Mouse (Mus musculus): ENCODE results near the gene Lce1h.

Lce1h gene

DNA sequence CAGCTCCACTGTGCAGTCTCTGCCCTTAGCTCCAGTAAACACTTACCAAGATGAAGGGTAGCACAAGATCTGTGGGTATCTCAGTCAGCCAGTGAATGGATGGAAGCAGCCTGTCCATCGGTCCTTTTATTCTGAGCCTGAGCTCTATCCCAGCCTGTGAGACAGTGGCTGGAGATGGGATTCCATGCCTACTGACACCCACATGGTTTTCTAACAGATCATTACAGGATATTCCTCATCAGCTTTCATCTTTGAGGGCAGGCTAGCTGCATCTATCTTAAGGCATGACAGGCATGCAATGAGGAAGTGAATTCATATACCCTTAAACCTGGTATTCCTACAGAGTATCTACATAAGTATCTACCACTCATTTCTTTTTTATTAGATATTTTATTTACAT lies at the start of gene Lce1h:
Gene Lce1h, minus strand, starts transcription at position 101 of the 400 bp plus-strand sequence.
- no peak for DNase-seq

DNA sequence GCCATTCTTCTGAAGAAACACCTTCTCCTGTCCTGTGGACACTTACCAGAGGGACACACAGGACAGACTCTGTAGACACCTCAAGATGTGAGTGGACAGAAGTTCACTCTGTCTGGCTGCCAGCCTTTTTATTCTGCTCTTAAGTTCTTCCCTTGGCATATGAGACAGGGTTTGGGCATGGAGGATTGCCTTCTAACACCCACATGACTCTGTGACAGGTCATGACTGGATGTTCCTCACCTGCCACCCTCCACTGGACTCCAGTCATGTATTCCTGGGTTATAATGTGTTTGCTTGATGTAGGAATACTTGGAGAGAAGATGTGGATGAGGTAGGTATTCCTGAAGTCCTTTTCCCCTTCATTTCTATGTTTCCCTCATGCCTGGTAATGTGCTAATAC lies 42.9 kb upstream of the Lce1h start, which contains the start of gene Lce1k:
Gene Lce1k, minus strand, starts transcription at position 101 of the 400 bp plus-strand sequence.
- no peak for DNase-seq

DNA sequence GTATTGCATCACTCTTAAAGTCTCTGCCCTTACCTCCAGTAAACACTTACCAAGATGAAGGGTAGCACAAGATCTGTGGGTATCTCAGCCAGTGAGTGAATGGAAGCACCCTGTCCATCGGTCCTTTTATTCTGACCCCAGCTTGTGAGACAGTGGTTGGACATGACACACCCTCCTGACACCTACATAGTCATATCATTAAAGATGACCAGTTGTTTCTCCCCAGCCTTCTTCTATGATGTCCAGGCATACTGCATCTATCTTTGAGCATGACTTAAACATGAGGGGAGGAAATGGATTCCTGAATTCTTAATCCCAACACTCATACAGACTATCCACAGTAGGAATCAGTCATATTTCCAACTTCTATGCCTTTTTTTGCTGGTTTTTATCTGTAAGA lies 25.5 kb upstream of the Lce1h start, which contains the start of gene Lce1j:
Gene Lce1j, minus strand, starts transcription at position 101 of the 400 bp plus-strand sequence.
- DNase-seq = no peak

DNA sequence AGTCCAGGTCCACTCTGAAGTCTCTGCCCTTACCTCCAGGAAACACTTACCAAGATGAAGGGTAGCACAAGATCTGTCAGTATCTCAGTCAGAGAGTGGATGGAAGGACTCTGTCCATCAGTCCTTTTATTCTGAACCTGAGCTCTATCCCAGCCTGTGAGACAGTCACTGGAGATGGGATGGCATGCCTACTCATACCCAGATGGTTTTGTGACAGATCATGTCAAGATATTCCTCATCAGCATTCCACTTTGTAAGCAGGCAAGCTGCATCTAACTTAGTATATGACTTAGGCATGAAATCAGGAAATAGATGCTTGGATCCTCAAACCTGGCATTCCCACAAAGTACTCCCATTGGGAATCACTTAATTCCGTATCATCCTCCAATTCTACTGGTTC lies 13.9 kb upstream of the Lce1h start, which contains the start of gene Lce1i:
Gene Lce1i, minus strand, starts transcription at position 101 of the 400 bp plus-strand sequence.
- DNase-seq = no peak

DNA sequence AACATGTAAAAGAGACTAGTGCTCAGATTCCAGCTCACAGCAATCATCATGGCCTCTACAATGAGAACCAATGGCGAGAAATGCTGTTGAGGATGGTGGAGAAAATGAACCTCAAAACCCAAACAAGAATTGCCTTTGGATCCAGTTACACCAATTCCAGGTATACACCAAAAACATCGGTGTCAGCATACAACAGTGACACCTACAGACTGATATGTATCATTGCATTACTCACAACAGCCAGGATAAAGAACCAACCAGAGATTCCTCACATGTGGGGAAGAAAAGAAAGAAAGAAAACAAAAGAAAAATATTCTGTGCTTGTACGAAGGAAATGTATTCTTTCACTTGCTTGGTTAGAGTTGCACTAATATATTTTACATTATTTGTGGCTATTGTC lies 6.7 kb upstream of the Lce1h start:
- DNase-seq = no peak

DNA sequence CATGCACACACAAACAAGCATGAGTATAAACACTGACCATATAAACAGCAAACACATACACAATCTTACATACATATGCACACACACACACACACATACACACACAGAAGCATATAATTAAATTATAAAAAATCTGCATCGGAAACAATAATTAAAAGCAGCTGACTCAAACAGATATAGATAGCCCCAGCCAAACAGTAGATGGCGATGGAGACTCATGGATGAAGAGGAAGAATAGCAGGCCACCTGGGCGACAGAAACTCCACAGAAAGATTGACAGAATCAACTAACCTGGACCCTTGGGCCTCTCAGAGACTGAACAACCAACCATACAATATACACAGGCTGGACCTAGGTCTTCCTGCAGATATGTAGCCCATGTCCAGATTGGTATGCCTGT lies 11.7 kb downstream of the Lce1h start:
- no peak for DNase-seq

DNA sequence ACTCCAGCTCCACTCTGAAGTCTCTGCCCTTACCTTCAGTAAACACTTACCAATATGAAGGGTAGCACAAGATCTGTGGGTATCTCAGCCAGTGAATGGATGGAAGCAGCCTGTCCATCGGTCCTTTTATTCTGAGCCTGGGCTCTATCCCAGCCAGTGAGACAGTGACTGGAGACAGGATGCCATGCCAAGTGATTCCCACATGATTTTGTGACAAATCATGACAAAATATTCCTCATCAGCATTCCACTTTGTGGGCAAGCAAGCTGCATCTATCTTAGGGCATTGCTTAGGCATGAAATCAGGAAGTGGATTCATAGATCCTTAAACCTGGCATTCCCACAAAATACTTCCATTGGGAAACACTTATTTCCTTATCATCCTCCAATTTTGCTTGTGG lies 12.6 kb downstream of the Lce1h start, which contains the start of gene Lce1g:
Gene Lce1g, minus strand, starts transcription at position 101 of the 400 bp plus-strand sequence.
- DNase-seq = no peak

DNA sequence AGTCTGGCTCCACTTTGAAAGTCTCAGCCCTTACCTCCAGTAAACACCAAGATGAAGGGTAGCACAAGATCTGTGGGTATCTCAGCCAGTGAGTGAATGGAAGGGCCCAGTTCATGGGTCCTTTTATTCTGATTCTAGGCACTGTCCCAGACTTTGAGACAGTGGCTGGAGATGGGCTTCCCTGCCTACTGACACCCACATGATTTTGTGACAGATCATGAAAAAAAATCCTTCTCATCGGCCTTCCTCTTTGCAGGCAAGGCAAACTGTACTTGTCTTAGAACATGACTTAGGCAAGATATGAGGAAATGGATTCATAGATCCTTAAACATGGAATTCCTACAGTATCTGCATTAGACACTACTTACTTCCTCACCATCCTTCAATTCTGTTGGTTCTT lies 25.9 kb downstream of the Lce1h start, which contains the start of gene Gm38119:
Gene Gm38119, minus strand, starts transcription at position 101 of the 400 bp plus-strand sequence.
- no peak for DNase-seq

DNA sequence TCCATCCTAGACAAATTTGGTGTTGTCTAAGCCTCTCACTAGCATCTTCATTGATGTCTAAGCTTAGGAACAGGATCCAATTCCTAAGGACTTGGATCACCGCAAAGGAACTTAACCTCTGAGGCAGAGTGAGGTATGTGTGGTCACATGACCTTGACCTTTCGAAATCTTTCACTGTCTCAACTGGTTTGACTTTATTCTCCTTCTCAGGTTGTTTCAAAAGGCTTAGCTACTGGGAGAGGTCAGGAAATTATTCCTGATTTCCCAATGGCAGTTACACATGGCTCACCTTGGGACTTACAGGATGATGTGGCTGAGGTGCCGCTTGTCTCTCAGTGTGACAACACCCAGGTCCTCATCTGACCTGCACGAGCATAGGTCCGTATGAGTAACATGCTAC lies 42.2 kb downstream of the Lce1h start:
- no peak for DNase-seq

DNA sequence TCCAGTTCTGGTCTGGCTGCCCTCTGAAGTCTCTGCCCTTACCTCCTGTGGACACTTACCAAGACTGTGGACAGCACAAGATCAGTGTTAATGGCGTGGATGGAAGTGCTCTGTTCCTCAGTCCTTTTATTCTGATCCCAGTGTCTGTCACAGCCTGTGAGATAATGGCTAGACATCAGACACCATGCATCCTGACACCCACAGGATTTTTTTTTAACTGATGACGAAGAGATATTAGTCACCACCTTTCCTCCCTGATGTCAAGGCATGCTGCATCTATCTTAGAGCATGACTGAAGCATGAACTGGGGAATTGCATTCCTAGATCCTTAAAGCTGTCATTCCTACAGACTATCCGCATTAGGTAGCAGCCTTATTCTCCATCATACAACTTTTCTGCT lies 44.6 kb downstream of the Lce1h start, which contains the start of gene Lce1f:
Gene Lce1f, minus strand, starts transcription at position 101 of the 400 bp plus-strand sequence.
- DNase-seq = no peak

DNA sequence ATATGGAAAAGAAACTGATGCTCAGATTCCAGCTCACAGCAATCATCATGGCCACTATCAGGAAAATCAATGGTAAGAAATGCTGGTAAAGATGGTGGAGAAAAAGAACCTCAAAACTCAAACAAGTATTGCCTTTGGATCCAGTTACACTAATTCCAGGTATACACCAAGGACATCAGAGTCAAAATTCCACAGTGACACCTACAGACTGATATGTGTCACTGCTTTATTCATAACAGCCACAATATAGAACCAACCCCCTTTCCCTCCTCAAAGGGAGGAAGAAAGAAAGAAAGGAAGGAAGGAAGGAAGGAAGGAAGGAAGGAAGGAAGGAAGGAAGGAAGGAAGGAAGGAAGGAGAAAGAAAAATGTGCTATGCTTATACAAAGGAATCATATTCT lies 49.7 kb downstream of the Lce1h start:
- no peak for DNase-seq

All from kidney, postnatal 14 days (tissue).